Mouse (Mus musculus): ENCODE results near the gene Gm45140.

The Gm45140 gene

GRCm38 (mm10) chr6:87845031-87845695, 9.6 kb upstream of the Gm45140 start:
- DNase-seq (ENCODE audit: low spot score in 2 of 2), result no peak

GRCm38 (mm10) chr6:87842254-87842653, 6.7 kb upstream of the Gm45140 start:
- DNase-seq (ENCODE audit: low spot score in 2 of 2), result no peak

GRCm38 (mm10) chr6:87841635-87842034, 6.0 kb upstream of the Gm45140 start:
- no peak for DNase-seq (ENCODE audit: low spot score in 2 of 2)

GRCm38 (mm10) chr6:87839797-87840341, 4.3 kb upstream of the Gm45140 start:
- no peak for DNase-seq (ENCODE audit: low spot score in 2 of 2)

GRCm38 (mm10) chr6:87838551-87839197, 3.1 kb upstream of the Gm45140 start, which contains the start of gene Isy1:
Isy1 (minus strand) TSS chr6:87838798.
- peak; percentile 82 to 83 for DNase-seq (ENCODE audit: low spot score in 2 of 2)

GRCm38 (mm10) chr6:87820366-87820765, 15.2 kb downstream of the Gm45140 start:
- no peak for DNase-seq (ENCODE audit: low spot score in 2 of 2)

GRCm38 (mm10) chr6:87814486-87814885, 21.1 kb downstream of the Gm45140 start:
- no peak for DNase-seq (ENCODE audit: low spot score in 2 of 2)

GRCm38 (mm10) chr6:87812656-87813055, 22.9 kb downstream of the Gm45140 start:
- DNase-seq (ENCODE audit: low spot score in 2 of 2), result no peak

- peak; percentile 86 to 89 for DNase-seq (ENCODE audit: low spot score in 2 of 2)
Measured at GRCm38 (mm10) chr6:87811675-87812338, 23.8 kb downstream of the Gm45140 start, which contains the start of gene Rab43. Rab43 (minus strand) TSS chr6:87812164.

- peak; percentile 33 to 42 for DNase-seq (ENCODE audit: low spot score in 2 of 2)
Measured at GRCm38 (mm10) chr6:87810713-87811669, 24.6 kb downstream of the Gm45140 start.

GRCm38 (mm10) chr6:87810311-87810710, 25.3 kb downstream of the Gm45140 start:
- no peak for DNase-seq (ENCODE audit: low spot score in 2 of 2)

GRCm38 (mm10) chr6:87809651-87810161, 25.9 kb downstream of the Gm45140 start:
- DNase-seq (ENCODE audit: low spot score in 2 of 2), result no peak

- no peak for DNase-seq (ENCODE audit: low spot score in 2 of 2)
Measured at GRCm38 (mm10) chr6:87809144-87809543, 26.5 kb downstream of the Gm45140 start.

- DNase-seq (ENCODE audit: low spot score in 2 of 2), result no peak
Measured at GRCm38 (mm10) chr6:87808521-87808920, 27.1 kb downstream of the Gm45140 start.

GRCm38 (mm10) chr6:87807735-87808440, 27.7 kb downstream of the Gm45140 start:
- no peak for DNase-seq (ENCODE audit: low spot score in 2 of 2)

GRCm38 (mm10) chr6:87806857-87807256, 28.7 kb downstream of the Gm45140 start:
- no peak for DNase-seq (ENCODE audit: low spot score in 2 of 2)

GRCm38 (mm10) chr6:87806028-87806427, 29.6 kb downstream of the Gm45140 start:
- no peak for DNase-seq (ENCODE audit: low spot score in 2 of 2)

GRCm38 (mm10) chr6:87805448-87805847, 30.1 kb downstream of the Gm45140 start:
- DNase-seq (ENCODE audit: low spot score in 2 of 2), result no peak

- no peak for DNase-seq (ENCODE audit: low spot score in 2 of 2)
Measured at GRCm38 (mm10) chr6:87804886-87805285, 30.7 kb downstream of the Gm45140 start.

GRCm38 (mm10) chr6:87804036-87804435, 31.6 kb downstream of the Gm45140 start:
- no peak for DNase-seq (ENCODE audit: low spot score in 2 of 2)
